Mouse (Mus musculus) heart, postnatal 25 days (tissue): ENCODE measurements at regions not wholly inside any gene's neighbourhood (a gene's known extent, or its start where the extent isn't known, plus 50 kb on each side); places are given as distances from the start of the nearest gene placed in this dataset.
"Not testable (repeated sequence)": the region's sequence is repeated elsewhere in the genome, so short reads cannot be mapped to it uniquely, and the experiment has no call there.

Experiments
- DNase-seq: peaks from one replicate; pipeline ENCODE4 v3.0.0; 2022; ENCODE audit warnings: low spot score
- intact Hi-C: fragments of 180-260 bp; cut with DNase I; formaldehyde crosslinking; loops from one replicate; pipeline ENCODE4 v1.15.1; 2025

DNA sequence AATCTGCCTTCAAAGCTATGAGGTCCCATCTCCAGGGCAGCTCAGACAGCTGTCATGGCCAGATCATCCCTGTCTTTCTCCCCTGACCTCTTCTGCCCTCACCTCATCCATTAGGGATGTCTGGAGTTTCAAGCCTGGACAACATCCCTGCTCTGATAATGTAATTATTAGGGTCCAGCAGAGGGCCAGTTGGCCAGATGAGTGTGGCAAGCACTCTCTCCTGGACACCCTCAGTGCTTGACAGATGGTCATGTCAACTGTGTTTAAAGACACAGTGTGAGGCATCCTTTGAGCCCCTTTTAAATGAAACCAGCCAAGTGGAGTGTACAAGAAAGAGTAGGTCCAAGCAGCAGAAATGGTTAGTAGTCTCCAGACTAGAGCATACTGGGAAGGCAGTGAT is 95.9 kb upstream of the Ttc29 start:
- no peak for DNase-seq

DNA sequence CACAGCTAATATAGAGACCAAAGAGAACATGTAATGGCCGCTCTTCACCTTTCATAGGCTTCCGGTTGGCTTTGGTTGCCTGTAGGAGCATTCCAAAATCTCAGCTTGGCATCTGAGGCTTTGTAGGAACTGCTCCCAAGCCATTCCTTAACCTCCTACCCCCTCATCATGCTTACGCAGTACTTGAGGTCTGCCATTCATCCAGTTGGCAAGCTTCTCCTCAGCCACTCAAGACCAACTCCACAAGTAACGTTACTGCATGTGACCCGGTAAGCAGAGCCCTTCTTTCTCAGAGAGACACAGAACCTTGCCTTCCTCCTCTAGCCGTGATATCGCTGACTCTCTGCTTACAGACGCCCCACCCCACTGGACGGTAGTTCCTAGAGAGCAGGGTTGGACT is 94.6 kb upstream of the Ttc29 start:
- DNase-seq, result no peak
- intact Hi-C loops, result no loop called here

More for the DNA sequence above, 95.9 kb upstream of the Ttc29 start:
- intact Hi-C loops, result no loop called here

DNA sequence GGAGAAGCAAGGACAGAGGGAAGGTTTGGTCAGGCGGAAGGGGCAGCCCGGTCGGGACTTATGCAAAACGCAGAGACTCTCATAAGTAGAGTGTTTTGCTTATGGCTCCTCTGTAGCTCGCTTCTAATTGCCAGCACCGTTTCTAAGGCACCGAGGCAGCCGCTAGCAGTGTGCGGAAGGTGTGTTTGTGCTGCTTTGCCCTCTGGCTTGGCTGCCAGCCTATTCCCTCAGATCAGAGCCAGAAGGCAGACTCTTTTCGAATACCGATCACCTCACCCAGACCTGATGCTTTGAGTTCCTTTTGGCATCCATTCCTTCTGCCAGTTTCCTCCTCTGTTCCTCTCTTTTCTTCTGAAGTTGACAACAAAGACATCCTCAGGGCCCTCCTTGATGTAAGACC is 93.4 kb upstream of the Ttc29 start:
- intact Hi-C loops, result loop anchor here (10.0 kb wide), 1 partner anchor 485 kb away; no protein-coding TSS in a partner anchor
- no peak for DNase-seq

DNA sequence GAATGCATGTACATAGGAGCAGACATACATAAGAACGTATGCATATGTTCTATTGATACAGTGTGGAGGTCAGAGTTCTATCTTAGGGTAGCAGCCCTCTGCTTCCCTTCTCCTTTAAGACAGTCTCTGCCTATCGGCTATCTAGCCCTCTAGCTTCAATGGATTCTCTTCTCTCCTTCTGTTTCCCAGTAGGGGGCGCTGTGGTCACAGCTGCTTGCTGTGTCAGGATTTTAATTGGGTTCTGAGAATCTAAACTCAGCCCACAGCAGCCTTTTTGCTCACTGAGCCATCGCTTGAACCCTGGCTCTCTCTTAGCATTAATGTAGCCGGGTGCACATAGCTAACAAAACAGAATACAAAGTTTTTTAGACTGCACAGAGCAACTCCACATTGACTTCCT is 88.8 kb upstream of the Ttc29 start:
- intact Hi-C loops, result loop anchor here (10.0 kb wide), 1 partner anchor 489 kb away; no protein-coding TSS in a partner anchor
- DNase-seq, result no peak

DNA sequence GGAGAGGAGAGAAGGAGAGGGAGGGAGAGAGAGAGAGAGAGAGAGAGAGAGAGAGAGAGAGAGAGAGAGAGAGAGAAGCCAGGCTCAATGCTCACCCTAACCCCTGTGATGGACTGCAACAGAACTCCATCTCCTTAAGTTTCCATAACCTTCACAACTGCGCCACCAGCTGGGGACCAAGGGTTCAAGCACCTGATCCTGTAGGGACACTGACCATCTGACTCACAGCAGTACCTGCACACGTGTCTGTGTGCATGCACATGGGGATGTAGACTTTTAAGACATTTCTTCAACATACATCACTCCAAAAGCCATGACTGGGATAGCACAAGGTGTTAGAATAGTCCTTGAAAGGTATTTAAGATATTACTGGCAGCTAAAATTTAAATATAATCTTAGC is 85.2 kb upstream of the Ttc29 start:
- intact Hi-C loops, result loop anchor here (2.0 to 10.0 kb wide), 2 partner anchors 65 to 493 kb away; no protein-coding TSS in a partner anchor
- DNase-seq, result no peak

DNA sequence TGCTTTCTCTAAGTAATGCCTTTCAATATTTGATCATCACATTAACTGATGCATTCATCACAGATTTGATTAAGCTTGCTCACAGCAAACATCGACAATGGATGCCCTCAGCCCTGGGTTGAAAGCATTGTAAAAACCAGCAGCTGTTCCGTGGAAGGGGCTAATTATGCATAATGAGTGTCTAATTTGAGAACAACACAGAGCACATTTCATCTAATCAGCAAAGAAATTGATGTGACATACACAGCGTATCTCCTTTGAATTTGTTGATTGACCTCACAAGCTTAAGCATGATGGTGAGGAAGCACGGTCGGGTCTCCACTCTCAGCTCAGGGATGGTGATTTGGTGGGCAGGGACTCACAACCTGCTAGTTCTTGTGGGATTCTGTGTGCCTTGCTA is 84.0 kb upstream of the Ttc29 start:
- intact Hi-C loops, result loop anchor here (10.0 kb wide), 1 partner anchor 494 kb away; no protein-coding TSS in a partner anchor
- no peak for DNase-seq

DNA sequence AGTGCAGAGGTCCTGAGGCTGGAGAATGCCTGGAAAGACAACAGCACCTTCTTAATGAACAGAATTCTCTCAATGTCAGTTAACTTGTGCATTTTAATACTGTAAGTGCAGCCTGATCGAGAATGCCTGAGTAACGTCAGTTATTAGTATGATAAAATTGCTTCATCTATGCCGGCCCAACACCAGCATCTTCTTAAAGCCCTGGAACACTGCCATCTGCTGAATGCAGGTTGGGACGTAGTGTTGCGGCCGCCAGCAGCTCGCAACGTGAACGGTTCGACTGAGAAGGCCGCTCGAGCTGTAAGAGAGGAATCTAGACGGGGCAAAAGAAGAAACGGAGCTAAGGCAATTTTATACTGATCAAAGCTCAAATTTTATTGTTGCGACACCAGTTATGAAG is 73.6 kb upstream of the Ttc29 start:
- intact Hi-C loops, DNase-seq: not testable (repeated sequence)

DNA sequence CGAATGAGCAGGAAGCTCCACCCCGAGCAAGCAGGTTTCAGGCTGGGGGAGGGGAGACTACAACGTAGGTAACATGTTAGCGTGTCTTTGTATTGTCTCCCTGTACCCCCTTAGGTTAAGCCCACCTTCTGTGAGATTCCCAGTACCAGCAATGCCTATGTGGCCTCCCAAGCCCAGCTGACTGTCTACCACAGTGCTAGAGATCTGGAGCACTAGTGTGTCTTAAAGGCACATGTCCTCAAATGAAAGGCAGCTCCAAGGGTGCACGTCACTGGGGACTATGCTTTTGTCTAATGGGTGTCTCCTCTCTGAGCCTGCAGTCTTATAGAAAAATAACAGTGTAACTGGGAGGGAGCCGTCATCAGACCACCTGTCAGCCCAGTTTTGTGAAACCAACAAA is 65.9 kb upstream of the Ttc29 start:
- intact Hi-C loops, result no loop called here
- DNase-seq, result no peak

DNA sequence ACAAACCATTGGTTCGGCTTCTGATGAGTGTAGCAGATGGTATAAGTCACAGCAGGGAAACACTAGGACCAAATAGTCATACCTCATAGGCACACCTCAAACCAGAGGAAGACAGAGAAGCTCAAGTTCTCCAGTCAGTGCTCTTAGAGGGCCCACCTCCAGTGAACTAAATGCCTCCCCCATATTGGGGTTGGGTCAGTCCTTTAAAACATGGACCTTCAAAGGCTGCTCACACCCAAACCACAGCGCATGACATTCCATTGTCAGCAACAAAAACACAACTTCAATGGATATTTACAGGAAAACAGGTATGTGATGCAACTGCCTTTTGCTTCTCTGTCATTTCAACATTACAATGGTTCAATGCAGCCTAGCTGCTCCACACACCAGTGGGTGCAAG is 65.1 kb upstream of the Ttc29 start:
- intact Hi-C loops, result no loop called here
- no peak for DNase-seq

DNA sequence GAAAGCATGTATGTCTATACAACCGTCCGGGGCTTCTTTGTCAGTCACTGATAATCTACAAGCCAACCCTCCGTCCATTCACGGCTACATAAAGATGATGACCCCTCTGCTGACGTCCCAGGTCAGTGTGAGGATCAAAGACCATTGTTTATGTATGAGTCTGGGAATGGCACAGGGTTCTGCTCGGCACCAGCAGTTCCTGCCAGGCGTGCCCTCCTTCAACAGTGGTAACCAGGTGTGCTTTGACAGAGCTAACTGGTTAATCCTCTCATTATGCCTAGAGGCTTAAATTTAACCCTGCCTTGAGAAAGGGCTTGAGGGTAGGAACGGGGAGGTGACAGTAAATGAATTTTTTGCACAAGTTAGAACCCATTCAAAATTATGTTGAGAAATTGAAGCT is 58.2 kb upstream of the Ttc29 start:
- intact Hi-C loops, result no loop called here
- no peak for DNase-seq

DNA sequence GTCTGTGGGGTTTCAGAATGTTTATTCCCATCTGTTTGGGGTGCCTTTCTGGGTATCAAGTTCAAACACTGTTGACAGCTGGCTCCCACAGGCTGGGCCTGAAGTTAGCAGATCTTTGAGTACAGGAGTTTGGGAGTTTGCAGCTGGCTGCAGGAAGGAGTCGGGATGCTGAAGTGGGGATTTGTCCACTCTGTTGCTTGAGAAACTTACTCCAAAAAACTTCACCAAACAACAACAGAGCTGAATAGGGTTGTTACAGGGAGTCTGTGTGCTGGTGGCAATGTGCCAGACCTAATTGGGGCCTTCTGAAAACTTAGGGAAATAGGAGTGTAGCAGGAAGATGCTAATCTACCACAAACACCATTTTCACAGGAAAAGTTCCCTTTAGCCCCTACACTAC is 51.1 kb upstream of the Ttc29 start:
- no peak for DNase-seq
- intact Hi-C loops, result no loop called here

DNA sequence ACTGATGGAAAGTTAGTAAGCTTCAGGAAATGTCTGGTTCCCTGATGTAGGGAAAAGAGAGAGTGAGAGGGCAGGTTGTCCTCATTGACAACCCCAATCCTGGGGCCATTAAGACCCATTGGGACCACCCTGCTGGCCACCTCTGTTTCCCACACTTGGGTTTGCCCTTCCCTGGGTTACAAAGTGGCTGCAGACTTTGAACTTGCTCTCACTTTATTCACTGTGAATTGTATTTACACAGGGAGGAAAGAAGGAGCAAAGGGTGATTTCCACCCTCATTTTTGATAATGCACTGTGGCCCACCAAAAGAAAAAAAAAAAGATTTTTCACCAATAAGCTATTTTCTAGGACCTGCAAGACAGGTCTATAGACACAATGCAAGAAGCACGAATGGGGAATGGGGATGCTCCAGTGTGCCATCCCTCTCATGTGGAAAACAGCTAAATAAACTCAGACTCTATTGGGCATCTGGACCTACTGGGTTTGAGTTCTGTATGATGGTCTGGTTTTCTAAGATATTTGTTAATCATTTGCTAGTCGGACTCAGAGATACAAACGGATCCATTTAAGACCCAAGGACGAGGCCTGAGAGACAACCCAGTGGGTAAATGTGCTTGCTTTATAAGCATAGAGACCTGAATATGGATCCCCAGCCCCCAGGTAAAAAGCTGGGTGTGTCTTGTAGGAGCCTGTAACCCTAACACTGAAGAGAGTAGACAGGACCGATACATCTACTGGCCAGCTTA is 50.2 kb upstream of the Ttc29 start:
- intact Hi-C loops, result no loop called here
- no peak for DNase-seq
